Mouse (Mus musculus) splenic B cell, adult 2 months (primary cell): ENCODE data around the gene Catsperg2.

Experiments used
- DNase-seq: peaks from one replicate; pipeline ENCODE4 v3.0.0-alpha.2; 2011; ENCODE audit warnings: low read depth, low spot score
- H3K27me3 ChIP-seq: 2 replicates; pipeline ENCODE4 v1.6.1; 2012; ENCODE audit warnings: mild to moderate bottlenecking, low read length, moderate library complexity, mixed read lengths; ENCODE audit not compliant: control insufficient read depth, poor library complexity, insufficient read depth, severe bottlenecking
- H3K36me3 ChIP-seq: 2 replicates; pipeline ENCODE4 v1.6.1; 2012; ENCODE audit warnings: mild to moderate bottlenecking, low read length, moderate library complexity, mixed read lengths; ENCODE audit not compliant: control insufficient read depth, poor library complexity, insufficient read depth, severe bottlenecking

Catsperg2 gene

DNA sequence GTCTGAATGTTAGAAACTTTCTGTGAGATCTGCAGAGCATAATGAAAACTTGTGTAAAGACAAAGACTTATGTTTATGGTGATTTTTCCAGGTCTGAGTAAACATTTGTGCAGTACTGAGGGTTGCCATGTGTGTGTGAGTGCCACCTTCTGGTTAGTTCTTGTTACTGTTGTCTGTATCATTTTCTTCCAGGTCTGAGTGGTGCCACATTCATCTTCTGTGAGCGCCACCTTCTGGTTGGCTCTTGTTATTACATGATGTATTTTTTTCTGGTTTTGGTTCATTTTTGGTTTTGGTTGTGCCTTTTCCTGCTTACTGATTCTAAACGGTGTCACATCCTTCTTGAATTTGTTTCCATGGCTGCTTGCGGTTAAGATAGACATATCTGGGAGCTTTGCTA is 45.0 kb downstream of the Catsperg2 start:
- Histone ChIP-seq H3K27me3 (no peaks in the 10 kb centered on the region; the same call in 1 of the 2 replicates), H3K36me3 (no peaks in the 10 kb centered on the region)
- DNase-seq = peak; percentile 2
